In the genomic region with DNA sequence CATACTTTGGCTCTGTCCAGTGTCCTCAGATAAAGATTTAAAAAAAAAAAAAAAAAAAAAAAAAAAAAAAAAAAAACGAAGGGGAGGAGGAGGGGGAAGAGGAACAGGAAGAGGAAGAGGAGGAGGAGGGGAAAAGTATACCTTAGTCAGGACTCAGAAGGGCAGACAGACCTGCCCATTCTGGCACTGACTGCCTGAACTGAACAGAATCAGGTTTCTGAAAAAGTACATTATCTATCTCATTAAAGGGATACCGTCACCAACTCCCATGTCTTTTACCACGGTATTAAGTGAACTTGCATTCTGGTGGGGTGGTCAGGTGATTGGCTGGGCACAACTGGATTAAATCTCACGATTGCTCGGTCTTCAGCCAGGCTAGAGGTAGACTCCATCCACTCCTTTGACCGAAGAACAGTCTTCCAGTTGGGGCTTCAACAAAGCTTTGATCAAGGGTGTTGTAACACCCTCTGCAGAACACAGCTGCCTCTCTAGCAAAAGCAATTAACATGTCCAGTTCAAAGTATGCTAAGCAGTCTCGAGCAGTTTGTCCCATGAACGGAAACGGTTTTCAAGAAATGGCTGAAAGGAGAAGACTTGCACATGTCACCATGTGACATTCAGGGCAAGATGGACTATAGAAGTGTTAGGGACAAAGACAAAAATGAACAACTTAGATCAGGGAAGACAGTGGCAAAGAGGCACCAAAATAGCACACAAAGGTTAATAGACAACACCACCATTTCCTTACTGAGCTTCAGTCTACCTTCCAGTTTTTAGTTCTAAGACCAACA, we compare ENCODE assay signal across 7 mouse cellular contexts. TPM values are rescaled to one million over a fixed set of nuclear protein-coding genes. Genes with fewer than 3 reads are reported as not detected.
DNase-seq lines count a peak whose midpoint lies in the region; ATAC-seq lines count a peak whose summit lies in the region.

No protein-coding gene starts in this region.

- peak; percentile 3 for DNase-seq in ovary, postnatal 14 days (ENCODE audit: low spot score)
- DNase-seq in ovary, postnatal 10 days (ENCODE audit: low spot score), result no peak
- no peak for DNase-seq in forebrain, embryonic 11.5 days (ENCODE audit: low spot score)
- no peak for DNase-seq in thymus, postnatal 14 days

- H3K9me3 ChIP-seq in forebrain, embryonic 11.5 days (ENCODE audit: control insufficient read depth, low read length), result no peaks in the 10 kb centered on the region
- no peaks in the 10 kb centered on the region for H3K9me3 ChIP-seq in limb, embryonic 15.5 days
- no peaks in the 10 kb centered on the region for H3K9me3 ChIP-seq in stomach, embryonic 16.5 days (replicated peaks; ENCODE audit: control insufficient read depth, low read length)

- no peak overlapping the region for H3K27ac ChIP-seq in forebrain, embryonic 11.5 days (ENCODE audit: low read depth, low read length)
- no peak overlapping the region for H3K27ac ChIP-seq in limb, embryonic 15.5 days
- no peak overlapping the region for H3K27ac ChIP-seq in stomach, embryonic 16.5 days (ENCODE audit: low read length)

- peak overlapping the region; percentile 69; the same call in 1 of the 2 replicates for H3K4me3 ChIP-seq in forebrain, embryonic 11.5 days (ENCODE audit: low read depth, low read length)
- peak overlapping the region; percentile 80 for H3K4me3 ChIP-seq in limb, embryonic 15.5 days
- H3K4me3 ChIP-seq in stomach, embryonic 16.5 days (replicated peaks; ENCODE audit: low read length), result peak overlapping the region; percentile 80

- peaks cover 2% of the 10 kb centered on the region; the same call in 1 of the 2 replicates for H3K4me1 ChIP-seq in forebrain, embryonic 11.5 days (replicated peaks; ENCODE audit: control insufficient read depth, insufficient read depth, low read length)
- H3K4me1 ChIP-seq in limb, embryonic 15.5 days, result peaks cover 14% of the 10 kb centered on the region
- H3K4me1 ChIP-seq in stomach, embryonic 16.5 days (ENCODE audit: control insufficient read depth, insufficient read depth, low read length), result peaks cover 9% of the 10 kb centered on the region

- H3K9ac ChIP-seq in forebrain, embryonic 11.5 days (ENCODE audit: low read length), result peak overlapping the region; percentile 65; the same call in 1 of the 2 replicates
- H3K9ac ChIP-seq in limb, embryonic 15.5 days, result peak overlapping the region; percentile 68; the same call in 1 of the 2 replicates
- peak overlapping the region; percentile 92 for H3K9ac ChIP-seq in stomach, embryonic 16.5 days (ENCODE audit: low read length)

- 92% methylated on average over 8 of the region's 9 CpGs for WGBS in forebrain, embryonic 11.5 days
- 89% methylated on average over 9 of the region's 9 CpGs for WGBS in limb, embryonic 15.5 days
- WGBS in stomach, embryonic 16.5 days, result 88% methylated on average over 9 of the region's 9 CpGs

- H3K36me3 ChIP-seq in forebrain, embryonic 11.5 days (ENCODE audit: control insufficient read depth, insufficient read depth, low read length), result no peaks in the 10 kb centered on the region
- H3K36me3 ChIP-seq in limb, embryonic 15.5 days, result no peaks in the 10 kb centered on the region
- H3K36me3 ChIP-seq in stomach, embryonic 16.5 days (ENCODE audit: control insufficient read depth, insufficient read depth, low read length), result no peaks in the 10 kb centered on the region

- no peaks in the 10 kb centered on the region for H3K27me3 ChIP-seq in forebrain, embryonic 11.5 days (ENCODE audit: control insufficient read depth, insufficient read depth, low read length)
- H3K27me3 ChIP-seq in limb, embryonic 15.5 days, result no peaks in the 10 kb centered on the region
- H3K27me3 ChIP-seq in stomach, embryonic 16.5 days (ENCODE audit: control insufficient read depth, insufficient read depth, low read length), result no peaks in the 10 kb centered on the region

- no peak for ATAC-seq in forebrain, embryonic 11.5 days (replicated peaks; ENCODE audit: low FRiP score)
- no peak for ATAC-seq in limb, embryonic 15.5 days (ENCODE audit: insufficient number of reproducible peaks, low FRiP score, low TSS enrichment, low read depth)
- ATAC-seq in stomach, embryonic 16.5 days (ENCODE audit: insufficient read depth, low FRiP score), result no peak
- ATAC-seq in inflammation-experienced regulatory T-cells, adult 6 months, result no peak

- H3K4me2 ChIP-seq in forebrain, embryonic 11.5 days (ENCODE audit: low read depth, low read length, severe bottlenecking), result peak overlapping the region; percentile 64; the same call in 1 of the 2 replicates
- H3K4me2 ChIP-seq in limb, embryonic 15.5 days, result peak overlapping the region; percentile 82
- H3K4me2 ChIP-seq in stomach, embryonic 16.5 days (ENCODE audit: low read depth, low read length), result peak overlapping the region; percentile 87

RNA-seq across cellular contexts. Expression of gene Zfp202, which starts 0.8 kb away (rescaled TPM):
- 8.1 and 9.0 TPM in 2 replicates for polyA plus RNA-seq in forebrain, embryonic 11.5 days (2014; fragmentation: Nextera tagmentation; extraction: Ambion mirVana)
- polyA plus RNA-seq in limb, embryonic 15.5 days (2015; fragmentation: Nextera tagmentation; extraction: Ambion mirVana), result 4.7 and 4.9 TPM in 2 replicates
- 3.3 and 4.5 TPM in 2 replicates for polyA plus RNA-seq in stomach, embryonic 16.5 days (2015; fragmentation: Nextera tagmentation; extraction: Ambion mirVana)
- 1 to 10 TPM in 2 of 3 experiments, under 1 TPM in 1; 0.44 to 2.2 (median 1.6) TPM for polyA plus RNA-seq in inflammation-experienced regulatory T-cells, adult 6 months (2017; shearing (Covaris generic))

RNA-seq across cellular contexts. Expression of gene Olfr986, which starts 10.6 kb away (rescaled TPM):
- polyA plus RNA-seq in forebrain, embryonic 11.5 days (2014; fragmentation: Nextera tagmentation; extraction: Ambion mirVana), result not detected in 2 replicates
- polyA plus RNA-seq in limb, embryonic 15.5 days (2015; fragmentation: Nextera tagmentation; extraction: Ambion mirVana), result not detected in 2 replicates
- polyA plus RNA-seq in stomach, embryonic 16.5 days (2015; fragmentation: Nextera tagmentation; extraction: Ambion mirVana), result not detected in 2 replicates
- polyA plus RNA-seq in inflammation-experienced regulatory T-cells, adult 6 months (2017; shearing (Covaris generic)), result not detected

RNA-seq across cellular contexts. Expression of gene Tmem225, which starts 43.4 kb away (rescaled TPM):
- not detected in 2 replicates for polyA plus RNA-seq in forebrain, embryonic 11.5 days (2014; fragmentation: Nextera tagmentation; extraction: Ambion mirVana)
- polyA plus RNA-seq in limb, embryonic 15.5 days (2015; fragmentation: Nextera tagmentation; extraction: Ambion mirVana), result not detected in 2 replicates
- not detected in 2 replicates for polyA plus RNA-seq in stomach, embryonic 16.5 days (2015; fragmentation: Nextera tagmentation; extraction: Ambion mirVana)
- polyA plus RNA-seq in inflammation-experienced regulatory T-cells, adult 6 months (2017; shearing (Covaris generic)), result not detected
